Mouse (Mus musculus) bone marrow macrophage, adult 2 months (primary cell): Measurements from ENCODE around the gene Stox2.

ENCODE experiments used
- CTCF ChIP-seq: IDR thresholded peaks from 2 replicates; pipeline ENCODE4 v1.5.1; 2012; ENCODE audit warnings: low read depth, mild to moderate bottlenecking, low read length, moderate library complexity
- POLR2A ChIP-seq: IDR thresholded peaks from 2 replicates; pipeline ENCODE4 v1.6.1; 2012; ENCODE audit warnings: mild to moderate bottlenecking, low read depth, low read length, borderline replicate concordance

DNA sequence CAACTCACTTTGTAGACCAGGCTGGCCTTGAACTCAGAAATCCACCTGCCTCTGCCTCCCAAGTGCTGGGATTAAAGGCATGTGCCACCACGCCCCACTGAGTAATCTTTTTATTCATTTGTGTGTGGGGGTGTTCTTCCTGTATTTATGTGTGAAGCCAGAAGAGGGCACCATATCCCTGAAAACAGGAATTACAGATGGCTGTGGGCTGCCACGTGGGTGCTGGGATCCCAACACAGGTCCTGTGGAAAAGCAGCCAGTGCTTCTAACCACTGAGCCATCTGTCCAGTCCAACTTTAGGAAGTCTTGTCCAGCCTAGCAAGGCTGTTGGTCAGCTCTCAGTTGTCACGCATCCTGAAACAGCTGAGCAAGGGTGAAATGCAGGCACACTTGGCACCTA is 41.1 kb upstream of the Stox2 start:
- TF ChIP-seq CTCF (0 out of 2 replicates have a peak, but pooled peaks have one; percentile 16), POLR2A (no peak)
